Mouse (Mus musculus) embryonic facial prominence, embryonic 12.5 days (tissue): ENCODE data around the gene Bdkrb2. TPM values are rescaled to one million over a fixed set of nuclear protein-coding genes. Genes with fewer than 3 reads are reported as not detected.

Experiments
- ATAC-seq: fragments of 200-750 bp; cut with Nextera tagmentation; 2 replicates; pipeline ENCODE4 v1.8.0; 2017; ENCODE audit not compliant: insufficient number of reproducible peaks, insufficient read depth, low FRiP score, low TSS enrichment
- H3K27ac ChIP-seq: fragments of 300-500 bp; sonication (generic); 2 replicates; pipeline ENCODE4 v1.5.1; 2016; ENCODE audit warnings: mild to moderate bottlenecking
- H3K27me3 ChIP-seq: fragments of 300-500 bp; sonication (generic); 2 replicates; pipeline ENCODE4 v1.6.1; 2016; ENCODE audit warnings: mild to moderate bottlenecking, moderate library complexity
- H3K36me3 ChIP-seq: fragments of 300-500 bp; sonication (generic); 2 replicates; pipeline ENCODE4 v1.6.1; 2016; ENCODE audit warnings: mild to moderate bottlenecking
- H3K4me1 ChIP-seq: fragments of 300-500 bp; sonication (generic); 2 replicates; pipeline ENCODE4 v1.6.1; 2016
- H3K4me2 ChIP-seq: fragments of 300-500 bp; sonication (generic); replicated peaks from 2 replicates; pipeline ENCODE4 v1.6.1; 2016; ENCODE audit warnings: mild to moderate bottlenecking, moderate library complexity
- H3K4me3 ChIP-seq: fragments of 300-500 bp; sonication (generic); 2 replicates; pipeline ENCODE4 v1.5.1; 2016; ENCODE audit warnings: mild to moderate bottlenecking
- H3K9ac ChIP-seq: fragments of 300-500 bp; sonication (generic); 2 replicates; pipeline ENCODE4 v1.6.1; 2016; ENCODE audit warnings: mild to moderate bottlenecking, moderate library complexity
- H3K9me3 ChIP-seq: fragments of 300-500 bp; sonication (generic); 2 replicates; pipeline ENCODE4 v1.6.1; 2016; ENCODE audit warnings: mild to moderate bottlenecking, moderate library complexity
- WGBS: fragments of 180-500 bp; shearing (Covaris S2); methylation state at CpG from one replicate; pipeline ENCODE4 v1.1.7; 2016; 5-methylcytosine and 5-hydroxymethylcytosine counted together
- polyA plus RNA-seq: library from polyadenylated mRNA; unstranded; fragments of >200 nt; fragmentation: Nextera tagmentation; extraction: Ambion mirVana; gene quantifications from 2 replicates; pipeline ENCODE4 v1.2.1, GENCODE M21; 2016

Gene Bdkrb2
- polyA plus RNA-seq, 1 experiment from 2014 or later: 1.1 TPM

GRCm38 (mm10) chr12:105535968-105536760 is 26.9 kb upstream of the Bdkrb2 start:
- WGBS: 58% methylated on average over 13 of the region's 13 CpGs
- Histone ChIP-seq H3K9me3 (no peaks in the 10 kb centered on the region), H3K36me3 (no peaks in the 10 kb centered on the region), H3K4me1 (peaks cover 5% of the 10 kb centered on the region; the same call in 1 of the 2 replicates), H3K4me3 (no peak overlapping the region), H3K27ac (no peak overlapping the region), H3K27me3 (no peaks in the 10 kb centered on the region), H3K9ac (no peak overlapping the region), H3K4me2 (no peak overlapping the region)
- ATAC-seq: no peak

DNA sequence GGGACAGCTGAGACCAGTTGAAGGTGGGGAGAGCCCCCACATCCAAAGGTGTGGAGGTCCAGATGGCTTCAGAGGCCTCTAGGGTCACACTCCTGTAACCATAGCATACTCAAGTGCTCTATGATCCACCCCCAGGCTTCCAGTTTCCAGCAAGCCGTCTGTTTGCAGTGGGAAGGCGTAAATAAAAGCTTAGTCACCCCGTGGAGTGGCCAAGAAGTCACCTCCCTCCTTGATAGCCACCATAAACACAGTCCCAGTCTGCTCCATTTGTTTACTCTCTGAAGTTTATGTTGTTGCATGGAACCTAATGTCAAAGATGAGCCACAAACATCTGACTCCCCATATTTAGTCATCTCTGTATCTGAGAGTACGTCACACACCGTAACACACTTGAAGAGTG is 25.9 kb upstream of the Bdkrb2 start:
- H3K4me2 ChIP-seq: no peak overlapping the region
- H3K36me3 ChIP-seq: no peaks in the 10 kb centered on the region
- H3K4me1 ChIP-seq: peaks cover 5% of the 10 kb centered on the region; the same call in 1 of the 2 replicates
- no peak overlapping the region for H3K9ac ChIP-seq
- WGBS: 71% methylated on average over 5 of the region's 5 CpGs
- H3K27me3 ChIP-seq: no peaks in the 10 kb centered on the region
- no peak overlapping the region for H3K27ac ChIP-seq
- H3K9me3 ChIP-seq: no peaks in the 10 kb centered on the region
- no peak for ATAC-seq
- no peak overlapping the region for H3K4me3 ChIP-seq

DNA sequence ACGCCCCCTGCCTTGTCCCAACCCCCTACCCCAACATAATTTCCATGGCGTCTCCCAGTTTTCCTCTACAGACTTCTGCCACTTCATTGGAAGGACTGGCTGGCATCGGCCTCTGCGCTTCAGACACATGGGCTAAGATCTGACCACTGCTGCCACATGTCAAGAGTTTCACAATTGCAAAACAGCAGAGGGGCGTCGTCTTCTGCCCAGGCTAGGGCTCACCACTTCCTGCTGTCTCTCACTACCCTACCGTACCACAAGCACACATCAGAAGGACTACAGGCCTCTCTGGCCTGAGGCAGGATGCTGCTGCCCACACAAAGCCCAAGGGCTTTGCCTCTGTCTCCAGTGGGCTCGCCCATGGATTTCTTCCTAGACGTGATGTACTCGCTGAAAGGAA is 23.4 kb upstream of the Bdkrb2 start:
- Histone ChIP-seq H3K27me3 (no peaks in the 10 kb centered on the region), H3K4me3 (no peak overlapping the region), H3K4me1 (peaks cover 5% of the 10 kb centered on the region; the same call in 1 of the 2 replicates), H3K4me2 (no peak overlapping the region), H3K36me3 (no peaks in the 10 kb centered on the region), H3K9ac (no peak overlapping the region), H3K27ac (no peak overlapping the region), H3K9me3 (no peaks in the 10 kb centered on the region)
- 89% methylated on average over 10 of the region's 10 CpGs for WGBS
- ATAC-seq: no peak

- Histone ChIP-seq H3K27ac (no peak overlapping the region), H3K4me2 (no peak overlapping the region), H3K9ac (no peak overlapping the region), H3K4me1 (peaks cover 10% of the 10 kb centered on the region), H3K27me3 (no peaks in the 10 kb centered on the region), H3K36me3 (no peaks in the 10 kb centered on the region), H3K4me3 (no peak overlapping the region), H3K9me3 (no peaks in the 10 kb centered on the region)
- 73% methylated on average over 12 of the region's 12 CpGs for WGBS
- ATAC-seq: no peak
Observed at GRCm38 (mm10) chr12:105541590-105542402, 21.2 kb upstream of the Bdkrb2 start.

- WGBS: 83% methylated on average over 3 of the region's 3 CpGs
- H3K9ac ChIP-seq: no peak overlapping the region
- peaks cover 10% of the 10 kb centered on the region for H3K4me1 ChIP-seq
- H3K27ac ChIP-seq: no peak overlapping the region
- no peak overlapping the region for H3K4me3 ChIP-seq
- no peak overlapping the region for H3K4me2 ChIP-seq
- H3K9me3 ChIP-seq: no peaks in the 10 kb centered on the region
- H3K36me3 ChIP-seq: no peaks in the 10 kb centered on the region
- no peaks in the 10 kb centered on the region for H3K27me3 ChIP-seq
- no peak for ATAC-seq
Observed at GRCm38 (mm10) chr12:105542513-105542912, 20.5 kb upstream of the Bdkrb2 start.

- no peak overlapping the region for H3K4me2 ChIP-seq
- H3K4me3 ChIP-seq: no peak overlapping the region
- no peaks in the 10 kb centered on the region for H3K9me3 ChIP-seq
- peaks cover 10% of the 10 kb centered on the region for H3K4me1 ChIP-seq
- WGBS: 83% methylated on average over 8 of the region's 8 CpGs
- H3K36me3 ChIP-seq: no peaks in the 10 kb centered on the region
- no peak for ATAC-seq
- H3K27ac ChIP-seq: no peak overlapping the region
- H3K9ac ChIP-seq: no peak overlapping the region
- H3K27me3 ChIP-seq: no peaks in the 10 kb centered on the region
Observed at GRCm38 (mm10) chr12:105543176-105543575, 19.9 kb upstream of the Bdkrb2 start.

DNA sequence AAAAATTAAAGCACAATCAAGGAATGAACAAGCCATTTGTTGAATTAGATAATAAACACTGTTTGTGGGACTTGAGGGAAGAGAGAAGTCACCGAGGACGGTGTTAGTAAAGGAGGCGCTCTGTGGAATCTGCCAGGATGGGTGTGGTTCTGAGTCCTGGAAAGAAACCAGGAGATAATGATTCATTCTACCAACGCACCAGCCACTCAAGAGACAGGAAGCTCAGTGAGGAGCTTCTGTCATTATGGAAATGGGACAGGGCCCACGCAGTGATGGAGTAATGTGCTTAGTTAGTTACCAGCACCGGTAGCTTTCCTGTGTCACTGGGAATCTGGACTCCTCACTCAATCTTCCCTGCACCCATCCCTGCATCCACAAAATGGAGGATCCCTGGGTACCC is 19.3 kb upstream of the Bdkrb2 start:
- WGBS: 83% methylated on average over 6 of the region's 6 CpGs
- ATAC-seq: no peak
- Histone ChIP-seq H3K9ac (no peak overlapping the region), H3K9me3 (no peaks in the 10 kb centered on the region), H3K27me3 (no peaks in the 10 kb centered on the region), H3K27ac (no peak overlapping the region), H3K4me2 (no peak overlapping the region), H3K36me3 (no peaks in the 10 kb centered on the region), H3K4me1 (peaks cover 10% of the 10 kb centered on the region), H3K4me3 (no peak overlapping the region)

GRCm38 (mm10) chr12:105544872-105545271 is 18.2 kb upstream of the Bdkrb2 start:
- no peaks in the 10 kb centered on the region for H3K27me3 ChIP-seq
- no peak overlapping the region for H3K27ac ChIP-seq
- no peaks in the 10 kb centered on the region for H3K36me3 ChIP-seq
- no peak overlapping the region for H3K4me2 ChIP-seq
- no peak overlapping the region for H3K9ac ChIP-seq
- no peaks in the 10 kb centered on the region for H3K9me3 ChIP-seq
- H3K4me3 ChIP-seq: no peak overlapping the region
- ATAC-seq: no peak
- WGBS: 83% methylated on average over 7 of the region's 7 CpGs
- H3K4me1 ChIP-seq: peaks cover 10% of the 10 kb centered on the region

DNA sequence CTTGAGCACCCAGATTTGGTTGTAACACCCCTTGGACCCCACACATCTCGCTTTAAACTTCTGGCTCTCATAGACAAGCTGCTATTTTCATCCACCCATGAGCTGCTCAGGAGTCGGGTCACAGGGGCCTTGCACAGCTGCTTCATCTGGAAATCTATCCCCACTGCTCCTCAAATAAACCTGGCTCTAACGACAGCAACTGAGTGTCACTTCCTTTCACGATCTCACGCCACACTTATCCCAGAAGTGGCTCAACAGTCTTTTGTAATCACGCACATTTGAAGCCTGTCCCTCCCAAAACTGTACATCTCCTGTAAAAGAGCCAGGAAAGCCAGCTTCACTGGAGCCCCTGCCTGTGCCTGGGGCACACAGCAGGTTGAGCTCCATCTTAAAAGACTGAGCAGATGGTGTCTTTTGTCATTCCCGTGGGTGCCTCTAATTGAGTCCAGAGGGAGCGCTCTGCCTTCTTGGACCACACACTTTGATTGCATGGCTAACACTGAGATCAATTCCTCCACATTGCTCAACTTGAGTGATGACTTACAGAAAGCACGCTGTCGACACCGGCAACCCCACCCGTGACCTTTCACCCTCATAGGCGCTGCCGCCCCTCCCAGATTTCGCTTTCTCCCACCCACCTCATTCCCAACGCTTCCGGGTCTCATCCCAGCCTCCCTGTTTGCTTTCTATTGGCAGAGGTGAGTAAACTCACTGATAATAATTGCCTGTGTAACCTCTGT is 17.2 kb upstream of the Bdkrb2 start:
- 28% methylated on average over 17 of the region's 17 CpGs for WGBS
- ATAC-seq: no peak
- no peak overlapping the region for H3K9ac ChIP-seq
- no peak overlapping the region for H3K27ac ChIP-seq
- peaks cover 10% of the 10 kb centered on the region for H3K4me1 ChIP-seq
- no peaks in the 10 kb centered on the region for H3K36me3 ChIP-seq
- H3K4me2 ChIP-seq: no peak overlapping the region
- H3K9me3 ChIP-seq: no peaks in the 10 kb centered on the region
- no peaks in the 10 kb centered on the region for H3K27me3 ChIP-seq
- H3K4me3 ChIP-seq: no peak overlapping the region

GRCm38 (mm10) chr12:105546538-105546937 is 16.5 kb upstream of the Bdkrb2 start:
- 61% methylated on average over 6 of the region's 6 CpGs for WGBS
- no peaks in the 10 kb centered on the region for H3K27me3 ChIP-seq

GRCm38 (mm10) chr12:105547151-105547550 is 15.9 kb upstream of the Bdkrb2 start:
- peaks cover 10% of the 10 kb centered on the region for H3K4me1 ChIP-seq
- WGBS: 66% methylated on average over 2 of the region's 2 CpGs
- H3K4me2 ChIP-seq: no peak overlapping the region
- H3K4me3 ChIP-seq: no peak overlapping the region
- ATAC-seq: no peak
- no peaks in the 10 kb centered on the region for H3K27me3 ChIP-seq
- H3K27ac ChIP-seq: no peak overlapping the region
- H3K9me3 ChIP-seq: no peaks in the 10 kb centered on the region
- no peaks in the 10 kb centered on the region for H3K36me3 ChIP-seq
- H3K9ac ChIP-seq: no peak overlapping the region

More at GRCm38 (mm10) chr12:105546538-105546937, 16.5 kb upstream of the Bdkrb2 start:
- no peak overlapping the region for H3K9ac ChIP-seq
- H3K27ac ChIP-seq: no peak overlapping the region
- no peak overlapping the region for H3K4me3 ChIP-seq
- H3K36me3 ChIP-seq: no peaks in the 10 kb centered on the region
- no peak for ATAC-seq
- H3K4me2 ChIP-seq: no peak overlapping the region
- no peaks in the 10 kb centered on the region for H3K9me3 ChIP-seq
- H3K4me1 ChIP-seq: peaks cover 10% of the 10 kb centered on the region
